Mouse (Mus musculus) intestine, embryonic 14.5 days (tissue): Measurements from ENCODE around the gene Klrg2. TPM values are rescaled to one million over a fixed set of nuclear protein-coding genes. Genes with fewer than 3 reads are reported as not detected.

Experiments
- ATAC-seq: fragments of 200-750 bp; cut with Nextera tagmentation; replicated peaks from 2 replicates; pipeline ENCODE4 v1.8.0; 2017; ENCODE audit warnings: low read depth, moderate number of reproducible peaks, moderate TSS enrichment, moderate library complexity; ENCODE audit not compliant: low FRiP score, low TSS enrichment
- DNase-seq: peaks from one replicate; pipeline ENCODE4 v3.0.0-alpha.2; 2018; ENCODE audit warnings: low spot score
- H3K27ac ChIP-seq: fragments of 300-500 bp; sonication (generic); 2 replicates; pipeline ENCODE4 v1.5.1; 2014; ENCODE audit warnings: low read depth, mild to moderate bottlenecking, control low read depth
- H3K27me3 ChIP-seq: fragments of 300-500 bp; sonication (generic); replicated peaks from 2 replicates; pipeline ENCODE4 v1.6.1; 2014; ENCODE audit warnings: low read length, control low read depth; ENCODE audit not compliant: control insufficient read depth, insufficient read depth
- H3K36me3 ChIP-seq: fragments of 300-500 bp; sonication (generic); 2 replicates; pipeline ENCODE4 v1.6.1; 2014; ENCODE audit warnings: low read length, control low read depth; ENCODE audit not compliant: control insufficient read depth, insufficient read depth
- H3K4me1 ChIP-seq: fragments of 300-500 bp; sonication (generic); replicated peaks from 2 replicates; pipeline ENCODE4 v1.6.1; 2014; ENCODE audit warnings: low read length, control low read depth, mixed read lengths; ENCODE audit not compliant: control insufficient read depth, insufficient read depth
- H3K4me2 ChIP-seq: fragments of 300-500 bp; sonication (generic); 2 replicates; pipeline ENCODE4 v1.6.1; 2014; ENCODE audit warnings: low read length
- H3K4me3 ChIP-seq: fragments of 300-500 bp; sonication (generic); 2 replicates; pipeline ENCODE4 v1.5.1; 2014; ENCODE audit warnings: low read depth, low read length, control low read depth, mixed read lengths
- H3K9ac ChIP-seq: fragments of 300-500 bp; sonication (generic); 2 replicates; pipeline ENCODE4 v1.6.1; 2014; ENCODE audit warnings: mild to moderate bottlenecking, low read length
- H3K9me3 ChIP-seq: fragments of 300-500 bp; sonication (generic); 2 replicates; pipeline ENCODE4 v1.6.1; 2016; ENCODE audit warnings: low read length, control low read depth; ENCODE audit not compliant: control insufficient read depth
- WGBS: fragments of 180-500 bp; shearing (Covaris S2); extraction: QIAGEN DNeasy Blood & Tissue Kit; methylation state at CpG from one replicate; pipeline ENCODE4 v1.1.7; 2014; 5-methylcytosine and 5-hydroxymethylcytosine counted together
- polyA plus RNA-seq: library from polyadenylated mRNA; unstranded; fragments of >200 nt; fragmentation: Nextera tagmentation; extraction: Ambion mirVana; gene quantifications from 2 replicates; pipeline ENCODE4 v1.2.1, GENCODE M21; 2014

Gene Klrg2
- polyA plus RNA-seq, 1 experiment from 2014 or later = 0.30 TPM

DNA sequence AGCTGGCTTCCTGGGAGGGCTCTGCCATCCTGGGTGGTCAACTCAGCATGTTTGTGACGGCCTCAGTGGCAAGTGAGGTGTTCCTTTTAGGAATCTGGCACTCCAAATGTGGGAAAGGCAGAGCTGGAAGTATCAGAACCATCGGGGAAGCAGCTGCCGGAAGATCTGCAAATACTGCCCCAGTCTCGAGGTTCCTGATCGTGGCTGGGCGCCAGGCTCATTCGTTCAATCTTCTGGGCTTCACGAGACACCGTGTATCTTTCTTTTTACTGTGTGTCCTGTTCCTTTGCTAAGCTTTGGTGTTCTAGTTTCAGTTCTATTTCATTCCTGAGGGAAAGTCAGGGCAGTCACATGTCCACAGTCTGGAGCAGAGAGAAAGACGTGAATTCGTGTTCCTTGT is 3.4 kb upstream of the Klrg2 start:
- DNase-seq = no peak
- 71% methylated on average over 11 of the region's 11 CpGs for WGBS
- H3K27ac ChIP-seq = no peak overlapping the region
- peaks cover 14% of the 10 kb centered on the region; the same call in 1 of the 2 replicates for H3K4me1 ChIP-seq
- no peaks in the 10 kb centered on the region for H3K9me3 ChIP-seq
- H3K4me2 ChIP-seq = no peak overlapping the region
- H3K4me3 ChIP-seq = no peak overlapping the region
- peaks cover 68% of the 10 kb centered on the region for H3K27me3 ChIP-seq
- no peaks in the 10 kb centered on the region for H3K36me3 ChIP-seq
- H3K9ac ChIP-seq = no peak overlapping the region
- no peak for ATAC-seq

- Histone ChIP-seq H3K36me3 (no peaks in the 10 kb centered on the region), H3K27me3 (peaks cover 76% of the 10 kb centered on the region), H3K27ac (no peak overlapping the region), H3K4me1 (peaks cover 14% of the 10 kb centered on the region; the same call in 1 of the 2 replicates), H3K4me2 (peak overlapping the region; percentile 93), H3K9ac (peak overlapping the region; percentile 32), H3K4me3 (peak overlapping the region; percentile 49), H3K9me3 (no peaks in the 10 kb centered on the region)
- DNase-seq (peak; percentile 80), ATAC-seq (peak; percentile 78)
- under 1% methylated on average over 68 of the region's 72 CpGs for WGBS
These were observed 846 bp downstream of the Klrg2 start for GRCm38 (mm10) chr6:38635941-38636851.

GRCm38 (mm10) chr6:38634461-38634860 is 2.6 kb downstream of the Klrg2 start:
- DNase-seq (no peak), ATAC-seq (no peak)
- Histone ChIP-seq H3K36me3 (no peaks in the 10 kb centered on the region), H3K4me2 (no peak overlapping the region), H3K27me3 (peaks cover 59% of the 10 kb centered on the region), H3K4me1 (peaks cover 14% of the 10 kb centered on the region; the same call in 1 of the 2 replicates), H3K9ac (no peak overlapping the region), H3K27ac (no peak overlapping the region), H3K9me3 (no peaks in the 10 kb centered on the region), H3K4me3 (no peak overlapping the region)
- WGBS = 84% methylated on average over 8 of the region's 8 CpGs

DNA sequence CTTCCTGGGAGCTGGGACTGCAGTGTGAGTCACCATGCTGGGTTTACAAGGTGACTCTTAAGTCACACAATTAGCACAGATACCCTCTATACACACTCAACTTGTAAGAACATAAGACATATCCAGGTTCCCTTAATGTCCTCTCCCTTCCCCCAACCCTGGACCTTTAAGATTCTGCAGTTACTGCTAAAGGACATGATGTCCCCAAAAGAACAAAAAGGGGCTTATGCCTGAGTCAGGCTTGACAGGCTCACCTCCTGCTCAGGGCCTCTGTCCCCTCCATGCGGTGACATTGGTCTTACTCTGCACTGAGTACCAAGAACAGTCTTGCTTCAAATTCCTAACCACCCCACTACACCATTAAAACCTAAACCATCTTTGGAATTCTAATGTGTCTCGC is 4.2 kb downstream of the Klrg2 start:
- peaks cover 46% of the 10 kb centered on the region for H3K27me3 ChIP-seq
- H3K27ac ChIP-seq = no peak overlapping the region
- peaks cover 14% of the 10 kb centered on the region; the same call in 1 of the 2 replicates for H3K4me1 ChIP-seq
- no peak overlapping the region for H3K9ac ChIP-seq
- no peak overlapping the region for H3K4me2 ChIP-seq
- WGBS = 88% methylated on average over 2 of the region's 2 CpGs
- H3K4me3 ChIP-seq = no peak overlapping the region
- H3K36me3 ChIP-seq = no peaks in the 10 kb centered on the region
- DNase-seq (no peak), ATAC-seq (no peak)
- H3K9me3 ChIP-seq = no peaks in the 10 kb centered on the region

DNA sequence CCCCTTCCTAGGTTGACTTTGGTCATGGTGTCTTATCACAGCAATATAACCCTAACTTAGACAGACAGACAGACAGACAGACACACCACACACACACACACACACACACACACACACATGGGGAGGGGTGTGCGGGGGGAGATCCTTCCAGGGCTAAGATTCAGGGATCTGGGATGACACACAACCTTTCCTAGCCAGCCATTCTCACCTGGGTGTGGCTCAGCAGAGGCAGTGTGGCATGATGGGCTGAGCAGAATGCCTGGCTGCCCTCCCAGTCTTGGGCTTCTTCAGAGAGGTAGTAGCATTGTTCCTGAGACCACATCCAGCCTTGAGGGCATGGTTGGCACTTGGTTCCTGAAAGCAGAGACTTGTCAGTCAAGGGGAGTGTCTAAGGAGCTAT is 7.5 kb downstream of the Klrg2 start:
- WGBS = 75% methylated on average over 1 of the region's 1 CpGs
- no peak overlapping the region for H3K27ac ChIP-seq
- no peak overlapping the region for H3K4me2 ChIP-seq
- peaks cover 14% of the 10 kb centered on the region for H3K27me3 ChIP-seq
- H3K9me3 ChIP-seq = no peaks in the 10 kb centered on the region
- peak; percentile 29 for DNase-seq
- H3K9ac ChIP-seq = no peak overlapping the region
- ATAC-seq = no peak
- no peaks in the 10 kb centered on the region for H3K36me3 ChIP-seq
- H3K4me3 ChIP-seq = no peak overlapping the region
- H3K4me1 ChIP-seq = no peaks in the 10 kb centered on the region

GRCm38 (mm10) chr6:38627486-38627885 is 9.6 kb downstream of the Klrg2 start:
- Histone ChIP-seq H3K9me3 (no peaks in the 10 kb centered on the region), H3K4me3 (no peak overlapping the region), H3K27ac (no peak overlapping the region), H3K9ac (no peak overlapping the region), H3K27me3 (no peaks in the 10 kb centered on the region), H3K4me2 (no peak overlapping the region), H3K4me1 (no peaks in the 10 kb centered on the region), H3K36me3 (0 out of 2 replicates have a peak, but pooled peaks cover 3% of the 10 kb centered on the region)
- WGBS = 79% methylated on average over 4 of the region's 4 CpGs
- no peak for ATAC-seq
- peak; percentile 31 for DNase-seq

GRCm38 (mm10) chr6:38627081-38627480 is 10.0 kb downstream of the Klrg2 start:
- no peak overlapping the region for H3K9ac ChIP-seq
- H3K27ac ChIP-seq = no peak overlapping the region
- ATAC-seq = no peak
- 97% methylated on average over 4 of the region's 4 CpGs for WGBS
- H3K36me3 ChIP-seq = 0 out of 2 replicates have a peak, but pooled peaks cover 3% of the 10 kb centered on the region
- H3K4me1 ChIP-seq = no peaks in the 10 kb centered on the region
- DNase-seq = no peak
- H3K4me3 ChIP-seq = no peak overlapping the region
- no peaks in the 10 kb centered on the region for H3K27me3 ChIP-seq
- no peaks in the 10 kb centered on the region for H3K9me3 ChIP-seq
- H3K4me2 ChIP-seq = no peak overlapping the region

DNA sequence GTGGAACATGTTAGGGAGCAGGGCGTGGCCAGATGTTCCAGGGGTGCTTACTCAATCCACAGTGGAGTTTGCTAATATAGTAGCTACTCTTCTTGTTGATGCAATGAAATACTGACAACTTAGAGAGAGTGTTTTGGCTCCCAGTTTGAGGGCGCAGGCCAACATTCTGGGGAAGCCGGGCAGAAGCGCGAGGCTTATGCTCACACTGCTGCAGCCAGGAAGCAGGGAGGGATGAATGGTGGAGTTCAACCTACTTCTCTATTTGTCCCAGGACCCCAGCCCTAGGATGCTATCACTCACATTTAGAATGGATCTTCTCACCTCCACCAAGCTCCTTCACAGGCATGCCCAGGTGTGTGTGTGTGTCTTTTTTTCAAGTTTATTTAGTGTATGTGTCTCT is 11.0 kb downstream of the Klrg2 start:
- 98% methylated on average over 5 of the region's 5 CpGs for WGBS
- Histone ChIP-seq H3K9me3 (no peaks in the 10 kb centered on the region), H3K9ac (no peak overlapping the region), H3K27ac (no peak overlapping the region), H3K36me3 (0 out of 2 replicates have a peak, but pooled peaks cover 3% of the 10 kb centered on the region), H3K27me3 (no peaks in the 10 kb centered on the region), H3K4me1 (no peaks in the 10 kb centered on the region), H3K4me2 (no peak overlapping the region), H3K4me3 (no peak overlapping the region)
- DNase-seq (peak; percentile 32), ATAC-seq (no peak)
